Mouse (Mus musculus) thymus, adult 2 months (tissue): ENCODE results near the gene Sept8. TPM values are rescaled to one million over a fixed set of nuclear protein-coding genes. Genes with fewer than 3 reads are reported as not detected.

Experiments
- DNase-seq: peaks from one replicate; pipeline ENCODE4 v3.0.0; 2021
- H3K27ac ChIP-seq: fragments of 200-500 bp; 2 replicates; pipeline ENCODE4 v1.5.1; 2012; ENCODE audit warnings: low read length, control low read depth; ENCODE audit not compliant: control insufficient read depth, insufficient read depth
- H3K27me3 ChIP-seq: fragments of 200-500 bp; 2 replicates; pipeline ENCODE4 v1.6.1; 2012; ENCODE audit warnings: mild to moderate bottlenecking, low read length, moderate library complexity, mixed read lengths; ENCODE audit not compliant: control insufficient read depth, insufficient read depth
- H3K36me3 ChIP-seq: fragments of 200-500 bp; 2 replicates; pipeline ENCODE4 v1.6.1; 2012; ENCODE audit warnings: mild to moderate bottlenecking, low read length, moderate library complexity; ENCODE audit not compliant: control insufficient read depth, insufficient read depth
- H3K4me1 ChIP-seq: fragments of 200-500 bp; replicated peaks from 2 replicates; pipeline ENCODE4 v1.6.1; 2012; ENCODE audit warnings: low read length; ENCODE audit not compliant: control insufficient read depth, insufficient read depth
- H3K4me3 ChIP-seq: fragments of 200-500 bp; 2 replicates; pipeline ENCODE4 v1.5.1; 2012; ENCODE audit warnings: mild to moderate bottlenecking, low read length, control low read depth, moderate library complexity; ENCODE audit not compliant: control insufficient read depth, insufficient read depth
- CTCF ChIP-seq: fragments of 200-500 bp; IDR thresholded peaks from 2 replicates; pipeline ENCODE4 v1.5.1; 2012; ENCODE audit warnings: mild to moderate bottlenecking, control low read depth, low read length, moderate library complexity, borderline replicate concordance; ENCODE audit not compliant: control insufficient read depth, poor library complexity, insufficient read depth; ENCODE audit errors: extremely low read depth
- POLR2A ChIP-seq: fragments of 200-500 bp; IDR thresholded peaks from 2 replicates; pipeline ENCODE4 v1.6.1; 2012; ENCODE audit warnings: mild to moderate bottlenecking, low read length, control low read depth, moderate library complexity; ENCODE audit not compliant: control insufficient read depth, poor library complexity, insufficient read depth; ENCODE audit errors: extremely low read depth
- WGBS: fragments of 180-500 bp; shearing (Covaris S2); methylation state at CpG from one replicate; pipeline ENCODE4 v1.1.7; 2018; 5-methylcytosine and 5-hydroxymethylcytosine counted together
- polyA plus RNA-seq: library from polyadenylated mRNA; depleted of rRNA; stranded (reverse); fragments of >200 nt; gene quantifications from 2 replicates; pipeline ENCODE4 v1.2.3, GENCODE M21; 2012

Sept8 gene
- polyA plus RNA-seq, 1 experiment = 11.5 TPM

DNA sequence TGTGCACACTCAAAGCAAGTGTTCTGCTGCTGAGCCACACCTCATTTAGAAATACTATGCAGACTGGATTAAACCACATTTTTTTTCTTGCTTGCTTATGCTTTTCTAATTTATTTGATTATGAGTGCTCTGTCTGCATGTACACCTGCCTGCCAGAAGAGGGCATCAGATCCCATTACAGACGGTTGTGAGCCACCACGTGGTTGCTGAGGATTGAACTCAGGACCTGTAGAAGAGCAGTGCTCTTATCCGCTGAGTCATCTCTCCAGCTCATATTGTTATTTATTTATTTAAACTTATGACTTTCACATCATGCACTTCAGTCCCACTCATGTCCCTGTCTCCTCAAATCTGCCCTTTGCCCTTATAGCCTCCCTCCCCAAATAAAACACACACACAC lies 33.3 kb upstream of the Sept8 start:
- 0 out of 2 replicates have a peak, but pooled peaks cover 4% of the 10 kb centered on the region for H3K4me1 ChIP-seq
- TF ChIP-seq POLR2A (no peak), CTCF (no peak)
- no peaks in the 10 kb centered on the region for H3K36me3 ChIP-seq
- 47% methylated on average over 3 of the region's 3 CpGs for WGBS
- H3K27ac ChIP-seq = no peak overlapping the region
- H3K27me3 ChIP-seq = peaks cover 3% of the 10 kb centered on the region; the same call in 1 of the 2 replicates
- no peak overlapping the region for H3K4me3 ChIP-seq
- DNase-seq = no peak

GRCm38 (mm10) chr11:53486351-53486750 lies 32.7 kb upstream of the Sept8 start:
- Histone ChIP-seq H3K4me3 (no peak overlapping the region), H3K27ac (no peak overlapping the region), H3K27me3 (peaks cover 3% of the 10 kb centered on the region; the same call in 1 of the 2 replicates), H3K4me1 (0 out of 2 replicates have a peak, but pooled peaks cover 4% of the 10 kb centered on the region), H3K36me3 (no peaks in the 10 kb centered on the region)
- no peak for DNase-seq
- no peak for TF ChIP-seq POLR2A
- no peak for TF ChIP-seq CTCF
- WGBS = 96% methylated on average over 3 of the region's 3 CpGs

- Histone ChIP-seq H3K27ac (no peak overlapping the region), H3K27me3 (peaks cover 3% of the 10 kb centered on the region; the same call in 1 of the 2 replicates), H3K4me3 (no peak overlapping the region), H3K4me1 (0 out of 2 replicates have a peak, but pooled peaks cover 4% of the 10 kb centered on the region), H3K36me3 (no peaks in the 10 kb centered on the region)
- no peak for DNase-seq
- WGBS = 19% methylated on average over 27 of the region's 27 CpGs
- TF ChIP-seq CTCF = no peak
- no peak for TF ChIP-seq POLR2A
These were observed 32.0 kb upstream of the Sept8 start for GRCm38 (mm10) chr11:53486822-53487594.

GRCm38 (mm10) chr11:53489007-53489406 lies 30.1 kb upstream of the Sept8 start:
- DNase-seq = no peak
- no peak overlapping the region for H3K4me3 ChIP-seq
- no peak overlapping the region for H3K27ac ChIP-seq
- WGBS = 97% methylated on average over 5 of the region's 5 CpGs
- H3K27me3 ChIP-seq = peaks cover 3% of the 10 kb centered on the region; the same call in 1 of the 2 replicates
- TF ChIP-seq CTCF (no peak), POLR2A (no peak)
- no peaks in the 10 kb centered on the region for H3K36me3 ChIP-seq
- 0 out of 2 replicates have a peak, but pooled peaks cover 4% of the 10 kb centered on the region for H3K4me1 ChIP-seq

DNA sequence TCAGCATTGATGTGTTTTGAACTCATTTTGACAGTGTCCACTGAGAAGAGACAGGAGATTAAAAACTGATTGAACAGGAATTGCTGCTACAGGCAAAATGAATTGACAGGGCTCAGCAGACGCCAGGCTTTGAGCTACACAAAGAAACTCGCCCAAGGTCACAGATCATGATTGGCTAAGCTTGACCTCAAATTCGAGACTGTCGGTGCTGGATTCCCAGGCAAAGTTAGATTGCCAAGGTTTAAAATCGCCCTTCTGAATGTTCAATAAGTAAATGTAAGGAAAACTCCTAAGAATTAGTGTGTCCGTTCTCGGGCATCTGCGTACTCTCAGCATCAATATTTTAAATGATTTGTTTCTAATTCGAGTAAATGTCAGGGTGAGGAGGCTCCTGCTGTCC lies 29.6 kb upstream of the Sept8 start:
- DNase-seq = no peak
- Histone ChIP-seq H3K36me3 (no peaks in the 10 kb centered on the region), H3K4me1 (0 out of 2 replicates have a peak, but pooled peaks cover 4% of the 10 kb centered on the region), H3K27ac (no peak overlapping the region), H3K27me3 (peaks cover 3% of the 10 kb centered on the region; the same call in 1 of the 2 replicates), H3K4me3 (no peak overlapping the region)
- TF ChIP-seq POLR2A = no peak
- no peak for TF ChIP-seq CTCF
- WGBS = 94% methylated on average over 9 of the region's 9 CpGs

DNA sequence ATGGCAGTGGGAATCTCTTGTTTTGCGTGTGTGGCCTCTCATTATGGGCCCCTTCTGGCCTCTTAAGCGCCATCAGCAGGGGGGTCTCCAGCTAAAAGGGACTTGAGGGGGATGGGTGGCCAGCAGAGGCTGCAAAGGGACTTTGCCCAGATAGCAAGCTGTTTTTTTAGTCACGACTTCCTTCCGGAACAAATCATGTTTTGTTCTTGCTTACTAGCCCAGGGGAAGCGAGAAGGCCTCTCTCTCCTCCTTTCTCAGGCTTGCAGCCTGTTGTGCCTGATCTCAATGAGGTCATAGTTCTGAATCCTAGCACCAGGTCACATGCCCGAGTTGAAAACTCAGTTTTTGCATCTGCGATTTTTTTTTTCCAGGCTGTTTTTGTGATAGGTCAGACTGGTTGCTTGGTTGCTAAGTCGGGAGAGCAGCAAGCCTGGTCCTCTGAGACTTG lies 27.1 kb upstream of the Sept8 start:
- Histone ChIP-seq H3K4me3 (no peak overlapping the region), H3K36me3 (no peaks in the 10 kb centered on the region), H3K27me3 (peaks cover 3% of the 10 kb centered on the region; the same call in 1 of the 2 replicates), H3K27ac (no peak overlapping the region), H3K4me1 (peaks cover 7% of the 10 kb centered on the region)
- WGBS = 72% methylated on average over 8 of the region's 8 CpGs
- TF ChIP-seq POLR2A = no peak
- no peak for TF ChIP-seq CTCF
- DNase-seq = no peak
